Mouse (Mus musculus) activated CD4-positive, CD25-positive, alpha-beta regulatory T cell, adult 4 months (primary cell): ENCODE results near the gene Ms4a12. TPM values are rescaled to one million over a fixed set of nuclear protein-coding genes. Genes with fewer than 3 reads are reported as not detected.

ENCODE experiments used
- polyA plus RNA-seq, 2 experiments: library from polyadenylated mRNA; unstranded; fragments of 100-300 nt; shearing (Covaris generic); gene quantifications; one replicate each; pipeline ENCODE4 v1.2.1; 2017

Ms4a12 gene
- polyA plus RNA-seq, 2 experiments from 2014 or later, result not detected

Other genes starting within 250 kb of the Ms4a12 start
- gene Ms4a15, start 239.2 kb downstream of the Ms4a12 start, polyA plus RNA-seq, result under 1 TPM in 1 of 2 experiments, not detected in 1; 0.20 TPM
- not detected for gene Ms4a18, start 214.4 kb downstream of the Ms4a12 start, polyA plus RNA-seq
- not detected for gene Ms4a8a, start 151.3 kb downstream of the Ms4a12 start, polyA plus RNA-seq
- not detected for gene 1700017D01Rik, start 101.6 kb downstream of the Ms4a12 start, polyA plus RNA-seq
- not detected for gene 1700025F22Rik, start 67.1 kb downstream of the Ms4a12 start, polyA plus RNA-seq
- not detected for gene Ms4a13, start 35.7 kb downstream of the Ms4a12 start, polyA plus RNA-seq
- gene Ms4a1, start 33.8 kb upstream of the Ms4a12 start, polyA plus RNA-seq, result 10 to 100 TPM in 1 of 2 experiments, under 1 TPM in 1; 0.89 to 16.6 TPM
- gene Ms4a5, start 51.4 kb upstream of the Ms4a12 start, polyA plus RNA-seq, result not detected
- not detected for gene Ms4a14, start 82.0 kb upstream of the Ms4a12 start, polyA plus RNA-seq
- gene Ms4a7, start 103.7 kb upstream of the Ms4a12 start, polyA plus RNA-seq, result not detected
- gene Ms4a4a, start 143.1 kb upstream of the Ms4a12 start, polyA plus RNA-seq, result 1 to 10 TPM in 1 of 2 experiments, not detected in 1; 1.3 TPM
- 10 to 100 TPM; 51.6 to 56.7 TPM for gene Ms4a4c, start 172.3 kb upstream of the Ms4a12 start, polyA plus RNA-seq
- 1,000 to 10,000 TPM; 2,094 to 2,461 TPM for gene Ms4a4b, start 211.1 kb upstream of the Ms4a12 start, polyA plus RNA-seq
- gene Ms4a6c, start 236.9 kb upstream of the Ms4a12 start, polyA plus RNA-seq, result 10 to 100 TPM; 12.5 to 13.3 TPM